Mouse (Mus musculus) G1E (cell line): ENCODE measurements around the gene Itsn1.

Experiments used
- CTCF ChIP-seq: IDR thresholded peaks from 2 replicates; pipeline ENCODE4 v1.5.1; 2012; ENCODE audit warnings: low read depth, low read length, inconsistent platforms, mixed read lengths
- GATA1 ChIP-seq: IDR thresholded peaks from 2 replicates; pipeline ENCODE4 v1.6.1; 2012; ENCODE audit warnings: borderline replicate concordance, low read length, inconsistent platforms, mixed read lengths
- GATA2 ChIP-seq: IDR thresholded peaks from 2 replicates; pipeline ENCODE4 v1.6.1; 2012; ENCODE audit warnings: low read depth, low read length, inconsistent platforms, borderline replicate concordance
- POLR2AphosphoS5 ChIP-seq: IDR thresholded peaks from 2 replicates; pipeline ENCODE4 v1.6.1; 2012; ENCODE audit warnings: low read depth, low read length, inconsistent platforms; ENCODE audit not compliant: insufficient replicate concordance
- TAL1 ChIP-seq: conservative IDR thresholded peaks from 2 replicates; pipeline ENCODE4 v1.6.1; 2012; ENCODE audit warnings: low read depth, low read length, inconsistent platforms, mixed read lengths

GRCm38 (mm10) chr16:91876457-91876856 is 147.4 kb downstream of the Itsn1 start:
- TF ChIP-seq CTCF = no peak
- TF ChIP-seq TAL1 = no peak
- no peak for TF ChIP-seq GATA1
- no peak for TF ChIP-seq GATA2
- TF ChIP-seq POLR2AphosphoS5 = no peak
